Mouse (Mus musculus): Measurements from ENCODE around the gene Helt.

- TF ChIP-seq CTCF (IDR thresholded peaks at IDR 0.05; ENCODE audit: borderline replicate concordance, control insufficient read depth, extremely low read depth, insufficient read depth, low read length, poor library complexity): no peak
- TF ChIP-seq POLR2A (IDR thresholded peaks at IDR 0.05; ENCODE audit: control insufficient read depth, extremely low read depth, insufficient read depth, low read length, poor library complexity): no peak
These were observed 1.3 kb downstream of the Helt start for GRCm38 (mm10) chr8:46293201-46293600.
